Mouse (Mus musculus): ENCODE measurements around the gene Plekhg2. TPM values are rescaled to one million over a fixed set of nuclear protein-coding genes. Genes with fewer than 3 reads are reported as not detected.
"Not testable (repeated sequence)": the region's sequence is repeated elsewhere in the genome, so short reads cannot be mapped to it uniquely, and the experiment has no call there.

Gene Plekhg2
- total and polyA plus RNA-seq, 3 experiments = 2.9 to 8.0 (median 3.4) TPM

DNA sequence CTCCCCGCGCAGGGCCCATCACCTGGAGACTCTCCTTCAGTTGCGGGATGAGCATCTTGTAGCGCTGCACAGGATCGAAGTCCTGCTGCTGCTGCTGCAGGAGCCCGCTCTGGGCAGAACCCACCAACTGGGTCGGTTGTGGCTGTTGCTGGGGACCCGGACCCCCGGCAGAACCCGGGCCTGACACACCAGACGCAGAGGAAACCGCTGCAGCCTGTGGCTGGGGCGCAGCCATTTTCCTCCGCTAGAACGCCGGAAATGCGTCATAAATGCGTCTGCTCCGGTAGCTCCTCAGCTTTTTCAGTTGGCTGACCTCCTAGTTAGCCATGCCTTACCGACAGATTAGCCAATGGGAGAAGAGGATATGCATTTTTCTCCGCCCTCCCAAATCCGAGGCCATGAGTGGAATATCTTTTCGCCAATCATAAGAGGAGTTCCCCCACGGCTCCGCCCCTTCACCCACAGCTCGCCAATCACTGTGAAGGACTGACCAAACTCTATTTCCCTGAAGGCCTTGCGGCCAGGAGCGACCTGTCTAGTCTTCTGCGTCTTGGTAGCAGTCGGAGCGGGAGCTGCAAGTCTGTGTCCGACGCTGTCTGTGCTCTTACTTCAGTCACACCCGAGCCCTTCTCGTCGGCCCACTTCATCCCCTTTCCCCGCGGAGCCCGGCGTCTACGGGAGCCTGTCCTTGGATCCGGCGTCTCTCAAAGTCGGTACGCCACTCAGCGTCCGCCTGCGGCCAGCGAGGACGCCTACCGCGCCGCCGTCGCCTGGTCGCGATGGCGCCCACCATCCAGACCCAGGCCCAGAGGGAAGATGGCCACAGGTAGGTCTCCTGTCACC is 20.3 kb upstream of the Plekhg2 start, which contains the start of the genes Med29 and Paf1:
Med29 (minus strand) TSS at position 280 of the 843 bp plus-strand sequence.
Paf1 (plus strand) TSS at position 523 of the 843 bp plus-strand sequence.
- peaks cover 70% of the 10 kb centered on the region for H3K36me3 ChIP-seq (replicated peaks)
- H3K4me1 ChIP-seq (ENCODE audit: insufficient read depth, low read depth, low read length) = peaks cover 24% of the 10 kb centered on the region
- DNase-seq (ENCODE audit: low spot score) (peak; percentile 99), ATAC-seq (ENCODE audit: extremely low read depth, insufficient number of reproducible peaks, low FRiP score, poor library complexity, severe bottlenecking) (peak; percentile 97)
- TF ChIP-seq POLR2AphosphoS5 (IDR thresholded peaks at IDR 0.05; ENCODE audit: insufficient replicate concordance, low read depth, low read length) = no peak
- no peak for TF ChIP-seq TAL1 (conservative IDR thresholded peaks at IDR 0.05; ENCODE audit: low read depth, low read length)
- no peak for TF ChIP-seq CTCF (IDR thresholded peaks at IDR 0.05; ENCODE audit: low read depth, low read length)
- no peak for TF ChIP-seq GATA1 (IDR thresholded peaks at IDR 0.05; ENCODE audit: borderline replicate concordance, low read length)
- no peak for TF ChIP-seq GATA2 (IDR thresholded peaks at IDR 0.05; ENCODE audit: borderline replicate concordance, low read depth, low read length)
- peak within 1 kb of the TSS; percentile 95 for H3K4me3 ChIP-seq (ENCODE audit: low read depth, low read length)
- H3K27me3 ChIP-seq (ENCODE audit: insufficient read depth, low read length) = no peaks in the 10 kb centered on the region
- H3K9me3 ChIP-seq (replicated peaks) = no peaks in the 10 kb centered on the region

GRCm38 (mm10) chr7:28390331-28390730 is 17.9 kb upstream of the Plekhg2 start:
- Histone ChIP-seq H3K27me3 (ENCODE audit: insufficient read depth, low read length) (no peaks in the 10 kb centered on the region), H3K36me3 (replicated peaks) (peaks cover 69% of the 10 kb centered on the region), H3K9me3 (replicated peaks) (no peaks in the 10 kb centered on the region), H3K4me3 (ENCODE audit: low read depth, low read length) (no peak overlapping the region), H3K4me1 (ENCODE audit: insufficient read depth, low read depth, low read length) (peaks cover 38% of the 10 kb centered on the region)
- no peak for DNase-seq (ENCODE audit: low spot score)
- TF ChIP-seq GATA2 (IDR thresholded peaks at IDR 0.05; ENCODE audit: borderline replicate concordance, low read depth, low read length) = no peak
- TF ChIP-seq TAL1 (conservative IDR thresholded peaks at IDR 0.05; ENCODE audit: low read depth, low read length) = no peak
- TF ChIP-seq GATA1 (IDR thresholded peaks at IDR 0.05; ENCODE audit: borderline replicate concordance, low read length) = no peak
- TF ChIP-seq CTCF (IDR thresholded peaks at IDR 0.05; ENCODE audit: low read depth, low read length) = no peak
- no peak for TF ChIP-seq POLR2AphosphoS5 (IDR thresholded peaks at IDR 0.05; ENCODE audit: insufficient replicate concordance, low read depth, low read length)
- no peak for ATAC-seq (ENCODE audit: extremely low read depth, insufficient number of reproducible peaks, low FRiP score, poor library complexity, severe bottlenecking)

GRCm38 (mm10) chr7:28387384-28387783 is 15.0 kb upstream of the Plekhg2 start:
- not testable (repeated sequence) for ATAC-seq (ENCODE audit: extremely low read depth, insufficient number of reproducible peaks, low FRiP score, poor library complexity, severe bottlenecking); H3K27me3 ChIP-seq (ENCODE audit: insufficient read depth, low read length); H3K4me3 ChIP-seq (ENCODE audit: low read depth, low read length); H3K9me3 ChIP-seq (replicated peaks); DNase-seq (ENCODE audit: low spot score)
- Histone ChIP-seq H3K36me3 (replicated peaks) (peaks cover 71% of the 10 kb centered on the region), H3K4me1 (ENCODE audit: insufficient read depth, low read depth, low read length) (peaks cover 56% of the 10 kb centered on the region)

DNA sequence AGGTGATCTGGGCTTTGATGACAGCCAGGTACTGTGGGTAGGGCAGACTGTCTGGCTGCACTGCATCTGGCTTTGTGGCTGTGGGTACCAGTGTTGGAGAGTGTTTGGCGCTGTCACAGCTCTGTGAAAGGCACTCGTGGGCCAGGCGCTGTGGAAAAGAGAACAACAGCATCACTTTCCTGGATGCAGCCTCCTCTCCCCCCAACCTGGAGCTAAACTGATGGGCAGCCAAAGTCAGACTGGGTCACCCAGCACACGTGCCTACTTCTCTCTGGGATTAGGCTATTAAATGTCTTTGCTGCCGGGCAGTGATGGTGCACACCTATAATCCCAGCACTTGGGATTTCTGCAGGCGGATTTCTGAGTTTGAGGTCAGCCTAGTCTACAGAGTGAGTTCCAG is 14.5 kb upstream of the Plekhg2 start:
- DNase-seq (ENCODE audit: low spot score); H3K4me3 ChIP-seq (ENCODE audit: low read depth, low read length); H3K9me3 ChIP-seq (replicated peaks); H3K27me3 ChIP-seq (ENCODE audit: insufficient read depth, low read length); ATAC-seq (ENCODE audit: extremely low read depth, insufficient number of reproducible peaks, low FRiP score, poor library complexity, severe bottlenecking): not testable (repeated sequence)
- Histone ChIP-seq H3K4me1 (ENCODE audit: insufficient read depth, low read depth, low read length) (peaks cover 61% of the 10 kb centered on the region), H3K36me3 (replicated peaks) (peaks cover 71% of the 10 kb centered on the region)

GRCm38 (mm10) chr7:28386462-28386861 is 14.1 kb upstream of the Plekhg2 start:
- H3K9me3 ChIP-seq (replicated peaks) = no peaks in the 10 kb centered on the region
- ATAC-seq (ENCODE audit: extremely low read depth, insufficient number of reproducible peaks, low FRiP score, poor library complexity, severe bottlenecking) (no peak), DNase-seq (ENCODE audit: low spot score) (no peak)
- peaks cover 71% of the 10 kb centered on the region for H3K36me3 ChIP-seq (replicated peaks)
- no peak for TF ChIP-seq GATA2 (IDR thresholded peaks at IDR 0.05; ENCODE audit: borderline replicate concordance, low read depth, low read length)
- no peak for TF ChIP-seq TAL1 (conservative IDR thresholded peaks at IDR 0.05; ENCODE audit: low read depth, low read length)
- peak; percentile 81 for TF ChIP-seq CTCF (IDR thresholded peaks at IDR 0.05; ENCODE audit: low read depth, low read length)
- no peak for TF ChIP-seq POLR2AphosphoS5 (IDR thresholded peaks at IDR 0.05; ENCODE audit: insufficient replicate concordance, low read depth, low read length)
- H3K27me3 ChIP-seq (ENCODE audit: insufficient read depth, low read length) = no peaks in the 10 kb centered on the region
- H3K4me3 ChIP-seq (ENCODE audit: low read depth, low read length) = no peak overlapping the region
- H3K4me1 ChIP-seq (ENCODE audit: insufficient read depth, low read depth, low read length) = peaks cover 61% of the 10 kb centered on the region

- peaks cover 69% of the 10 kb centered on the region for H3K36me3 ChIP-seq (replicated peaks)
- H3K9me3 ChIP-seq (replicated peaks) = no peaks in the 10 kb centered on the region
- H3K27me3 ChIP-seq (ENCODE audit: insufficient read depth, low read length) = no peaks in the 10 kb centered on the region
- ATAC-seq (ENCODE audit: extremely low read depth, insufficient number of reproducible peaks, low FRiP score, poor library complexity, severe bottlenecking) (no peak), DNase-seq (ENCODE audit: low spot score) (no peak)
- H3K4me3 ChIP-seq (ENCODE audit: low read depth, low read length) = no peak overlapping the region
- H3K4me1 ChIP-seq (ENCODE audit: insufficient read depth, low read depth, low read length) = peaks cover 60% of the 10 kb centered on the region
- TF ChIP-seq CTCF (IDR thresholded peaks at IDR 0.05; ENCODE audit: low read depth, low read length) (no peak), POLR2AphosphoS5 (IDR thresholded peaks at IDR 0.05; ENCODE audit: insufficient replicate concordance, low read depth, low read length) (no peak), TAL1 (conservative IDR thresholded peaks at IDR 0.05; ENCODE audit: low read depth, low read length) (no peak), GATA1 (IDR thresholded peaks at IDR 0.05; ENCODE audit: borderline replicate concordance, low read length) (no peak), GATA2 (IDR thresholded peaks at IDR 0.05; ENCODE audit: borderline replicate concordance, low read depth, low read length) (no peak)
These were observed 13.6 kb upstream of the Plekhg2 start for GRCm38 (mm10) chr7:28386007-28386406.

All from G1E (cell line).